Mouse (Mus musculus) monocyte, adult 2 months (primary cell): ENCODE measurements around the gene Spaar.

ENCODE experiments used
- DNase-seq, 2 experiments: peaks; one replicate each; pipeline ENCODE4 v3.0.0; 2022; ENCODE audit warnings: low spot score in 2 of 2, low read depth in 1 of 2

Gene Spaar

GRCm38 (mm10) chr4:43727718-43728575, 1.9 kb upstream of the Spaar start:
- no peak for DNase-seq

- DNase-seq: no peak
Observed at GRCm38 (mm10) chr4:43728576-43728954, 1.3 kb upstream of the Spaar start.

GRCm38 (mm10) chr4:43729126-43729525, 708 bp upstream of the Spaar start:
- no peak for DNase-seq

- no peak for DNase-seq
Observed at GRCm38 (mm10) chr4:43730750-43731297, 990 bp downstream of the Spaar start.

- no peak for DNase-seq
Observed at GRCm38 (mm10) chr4:43732171-43732570, 2.3 kb downstream of the Spaar start.

GRCm38 (mm10) chr4:43733186-43733585, 3.4 kb downstream of the Spaar start:
- DNase-seq: no peak

GRCm38 (mm10) chr4:43737144-43737543, 7.3 kb downstream of the Spaar start:
- DNase-seq: no peak

- DNase-seq: no peak
Observed at GRCm38 (mm10) chr4:43738989-43739674, 9.3 kb downstream of the Spaar start.

- DNase-seq: no peak
Observed at GRCm38 (mm10) chr4:43741526-43741925, 11.7 kb downstream of the Spaar start.

GRCm38 (mm10) chr4:43742637-43743036, 12.8 kb downstream of the Spaar start:
- DNase-seq: no peak

GRCm38 (mm10) chr4:43743099-43743498, 13.3 kb downstream of the Spaar start:
- DNase-seq: no peak

GRCm38 (mm10) chr4:43745187-43745586, 15.4 kb downstream of the Spaar start:
- DNase-seq: no peak

- DNase-seq: no peak
Observed at GRCm38 (mm10) chr4:43757213-43757612, 27.4 kb downstream of the Spaar start.

- DNase-seq: no peak
Observed at GRCm38 (mm10) chr4:43759571-43760418, 30.0 kb downstream of the Spaar start.

GRCm38 (mm10) chr4:43760460-43760859, 30.6 kb downstream of the Spaar start:
- DNase-seq: no peak

- DNase-seq: no peak
Observed at GRCm38 (mm10) chr4:43761336-43761735, 31.5 kb downstream of the Spaar start.

- DNase-seq: no peak
Observed at GRCm38 (mm10) chr4:43763410-43763809, 33.6 kb downstream of the Spaar start.

GRCm38 (mm10) chr4:43768341-43768740, 38.5 kb downstream of the Spaar start:
- DNase-seq: no peak

- DNase-seq: no peak
Observed at GRCm38 (mm10) chr4:43769374-43769773, 39.5 kb downstream of the Spaar start.

- DNase-seq: no peak
Observed at GRCm38 (mm10) chr4:43770909-43771308, 41.1 kb downstream of the Spaar start, which contains the start of gene Olfr159. Gene Olfr159 (minus strand): TSS chr4:43771009.

GRCm38 (mm10) chr4:43771626-43772025, 41.8 kb downstream of the Spaar start:
- no peak for DNase-seq
